Mouse (Mus musculus) c-Kit-positive CD71-positive TER-119-positive erythroid progenitor cells, embryonic 14.5 days (primary cell): ENCODE measurements around the gene BC005537.
A peak's percentile ranks its signal among the peaks of the same experiment; 100 is the strongest.
"Not testable (repeated sequence)": the region's sequence is repeated elsewhere in the genome, so short reads cannot be mapped to it uniquely, and the experiment has no call there.

Experiments
- DNase-seq: peaks from one replicate; pipeline ENCODE4 v3.0.0-alpha.2; 2013; ENCODE audit warnings: low spot score

BC005537 gene

DNA sequence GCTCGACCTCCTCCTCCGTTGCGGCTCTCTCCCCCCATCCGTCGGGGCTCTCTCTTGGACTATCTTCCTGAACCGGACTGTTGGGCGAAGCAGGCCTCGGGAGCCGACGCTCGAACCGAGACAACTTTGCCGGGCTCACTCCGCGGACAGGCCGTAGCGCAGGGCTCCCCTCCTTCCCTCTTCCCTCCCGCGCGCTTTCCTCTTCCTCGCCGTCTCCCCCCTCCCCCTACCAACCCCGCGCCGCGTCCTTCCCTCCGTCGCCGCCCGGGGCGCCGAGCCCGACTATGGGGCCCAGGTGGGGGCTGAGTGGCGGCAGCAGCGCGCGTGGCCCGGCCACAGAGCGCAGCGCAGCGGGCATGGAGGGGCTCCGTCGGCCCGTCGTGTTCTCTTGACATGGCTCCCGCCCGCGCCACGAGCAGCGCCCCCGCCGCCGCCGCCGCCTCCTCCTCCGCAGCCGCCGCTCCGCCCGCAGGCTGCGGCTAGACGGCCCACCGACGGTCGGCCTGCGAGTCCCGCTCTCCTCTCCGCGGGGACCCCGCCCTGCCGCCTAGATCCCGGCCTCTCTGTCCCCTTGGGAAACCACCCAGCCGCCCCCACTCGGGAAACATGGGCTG lies at the start of gene BC005537:
BC005537 (plus strand) TSS at position 350 of the 614 bp plus-strand sequence.
- peak; percentile 27 for DNase-seq

DNA sequence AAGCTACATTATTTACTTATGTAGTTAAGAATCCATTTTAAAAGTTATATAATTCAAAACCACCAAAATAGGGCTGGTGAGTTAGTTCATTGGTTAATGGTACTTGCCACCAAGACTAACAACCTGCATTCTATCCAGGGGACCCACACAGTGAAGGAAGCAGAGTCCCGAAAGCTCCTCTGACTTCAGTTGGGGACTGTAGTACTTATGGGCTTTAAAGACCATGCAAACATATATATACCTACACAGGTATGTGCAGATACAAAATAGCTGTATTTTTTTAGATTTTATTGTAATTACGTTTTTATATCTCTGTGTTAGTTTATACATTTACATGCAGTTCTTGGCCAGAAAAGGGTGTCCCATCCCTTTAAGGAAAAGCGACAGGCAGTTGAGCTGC lies 44.7 kb upstream of the BC005537 start:
- no peak for DNase-seq

DNA sequence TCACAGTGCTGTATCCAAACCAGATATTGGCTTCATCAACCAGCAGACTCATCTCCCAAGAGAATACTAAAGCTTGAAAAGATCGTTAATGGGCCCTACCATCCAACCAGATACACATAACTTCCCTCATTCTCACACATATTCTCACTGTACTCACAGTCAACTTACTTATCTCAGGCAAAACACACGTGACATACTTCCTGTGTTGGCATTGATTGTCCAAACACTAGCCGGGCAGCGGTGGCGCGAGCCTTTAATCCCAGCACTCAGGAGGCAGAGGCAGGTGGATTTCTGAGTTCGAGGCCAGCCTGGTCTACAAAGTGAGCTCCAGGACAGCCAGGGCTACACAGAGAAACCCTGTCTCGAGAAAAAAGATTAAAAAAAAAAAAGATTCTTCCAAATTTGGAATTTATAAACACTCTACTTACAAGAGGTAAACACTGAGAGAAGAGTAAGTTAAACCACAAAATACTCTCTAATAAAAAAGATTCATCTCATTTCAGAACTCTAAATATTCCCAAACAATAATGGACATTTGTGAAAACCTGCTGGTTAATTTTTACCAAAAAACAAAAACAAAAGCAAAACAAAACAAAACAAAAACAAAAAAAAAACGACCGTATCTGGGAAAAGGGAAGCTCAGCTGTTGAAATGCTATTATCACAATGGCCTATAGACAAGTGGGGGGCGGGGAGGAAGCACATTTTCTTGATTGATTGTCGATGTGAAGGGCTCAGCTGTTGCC lies 43.5 kb upstream of the BC005537 start:
- no peak for DNase-seq

GRCm38 (mm10) chr13:24759451-24759850 lies 42.0 kb upstream of the BC005537 start:
- DNase-seq: no peak

DNA sequence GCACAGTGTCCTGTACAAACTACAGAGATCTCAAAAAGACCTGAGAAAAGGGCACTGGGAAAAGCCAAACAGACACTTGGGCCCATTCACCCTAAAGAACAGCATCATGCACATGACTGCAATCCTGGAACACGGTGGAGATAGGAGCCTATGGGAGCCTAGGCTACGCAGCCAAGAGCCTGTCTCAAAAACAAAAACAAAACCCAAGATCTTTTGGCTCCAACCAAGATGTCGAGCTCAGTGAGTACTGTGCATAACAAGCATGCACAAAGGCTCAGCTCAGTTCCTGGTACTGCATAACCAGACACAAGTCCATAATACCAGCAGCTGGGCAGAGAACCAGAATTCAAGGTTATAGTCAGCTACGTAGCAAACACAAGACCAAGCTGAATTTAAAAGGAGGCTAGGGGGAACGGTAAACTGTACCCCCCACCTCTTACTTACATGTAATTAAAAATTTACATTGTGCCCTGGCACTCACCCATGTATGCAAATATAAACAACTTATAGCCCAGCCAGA lies 41.0 kb upstream of the BC005537 start:
- DNase-seq: no peak

DNA sequence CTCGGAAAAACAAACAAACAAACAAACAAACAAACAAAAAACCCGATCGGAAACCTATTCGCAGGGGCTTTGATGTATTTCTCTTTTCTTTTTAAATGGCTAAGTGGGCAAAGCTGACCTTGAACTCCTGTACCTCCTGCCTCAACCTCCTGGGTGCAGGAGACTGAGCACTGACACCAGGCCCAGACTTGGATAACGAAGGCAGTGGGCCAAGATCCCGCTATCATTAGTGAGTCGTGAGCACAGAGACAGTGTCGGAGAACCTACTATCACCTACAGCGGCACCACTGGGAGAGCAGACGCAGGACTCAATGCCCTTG lies 40.4 kb upstream of the BC005537 start:
- no peak for DNase-seq

DNA sequence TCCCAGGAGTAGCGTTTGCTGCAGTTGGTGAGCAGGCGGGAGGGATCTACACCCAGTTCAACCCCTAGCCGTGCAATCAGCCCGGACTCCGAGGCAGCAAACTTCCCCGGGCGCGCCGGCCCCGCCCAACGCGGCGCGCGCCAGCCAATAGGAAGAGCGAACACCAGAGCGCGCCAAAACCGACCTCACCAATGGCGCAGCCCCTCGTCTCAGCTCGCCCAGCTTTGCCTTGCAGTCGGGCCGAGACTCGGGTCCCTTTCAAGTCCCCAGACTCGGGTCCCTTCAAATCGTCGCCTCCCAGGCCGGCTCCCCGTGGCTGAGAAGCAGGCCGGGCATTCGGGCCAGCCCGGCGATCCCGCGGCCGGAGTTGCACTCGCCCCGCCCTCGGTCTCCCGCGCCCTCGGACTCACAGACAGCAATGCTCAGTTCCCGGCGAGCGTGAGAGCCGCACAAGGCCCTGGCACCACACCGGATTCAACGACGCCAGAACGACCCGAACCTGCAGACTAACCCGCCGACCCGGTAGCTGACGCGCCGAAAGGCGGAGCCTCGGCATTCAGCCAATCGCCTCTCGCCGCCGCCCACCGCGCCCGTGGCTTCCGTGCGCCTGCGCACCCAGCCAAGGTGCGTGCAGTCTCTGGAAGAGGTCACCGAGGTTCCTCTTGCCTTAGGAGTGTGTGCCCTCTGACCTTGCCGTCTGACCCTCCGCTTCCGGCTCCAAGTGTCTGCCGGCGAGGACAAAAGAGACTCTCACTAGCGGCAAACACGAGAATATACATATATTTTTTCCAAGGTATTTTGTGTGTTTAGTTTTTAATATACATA lies 39.8 kb upstream of the BC005537 start, which contains the start of gene Gmnn:
Gmnn (minus strand) TSS at position 521 of the 825 bp plus-strand sequence.
- DNase-seq: peak; percentile 91

- DNase-seq: no peak
Measured at GRCm38 (mm10) chr13:24762254-24762653, 39.2 kb upstream of the BC005537 start.

- not testable (repeated sequence) for DNase-seq
Measured at GRCm38 (mm10) chr13:24767809-24768208, 33.6 kb upstream of the BC005537 start.

GRCm38 (mm10) chr13:24771482-24771881 lies 30.0 kb upstream of the BC005537 start:
- not testable (repeated sequence) for DNase-seq

- DNase-seq: peak; percentile 73
Measured at GRCm38 (mm10) chr13:24776146-24776844, 25.2 kb upstream of the BC005537 start.

DNA sequence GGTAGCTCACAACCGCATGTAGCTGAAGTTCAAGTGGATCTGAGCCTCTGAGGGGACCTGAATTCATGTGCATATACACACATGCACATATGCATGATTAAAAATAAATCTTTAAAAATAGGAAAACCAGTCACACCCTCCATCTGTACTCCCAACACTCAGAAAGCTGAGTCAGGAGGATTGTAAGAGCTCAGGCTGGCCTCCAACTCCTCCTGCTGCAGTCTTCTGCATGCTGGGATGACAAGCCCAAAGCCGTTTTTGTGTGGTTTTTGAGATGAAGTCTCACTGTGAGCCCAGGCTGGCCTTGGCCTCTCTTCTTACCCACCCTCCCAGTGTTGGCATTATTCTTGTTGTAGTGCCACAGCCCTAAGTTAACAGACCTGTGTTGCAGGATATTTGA lies 23.4 kb upstream of the BC005537 start:
- DNase-seq: no peak

- no peak for DNase-seq
Measured at GRCm38 (mm10) chr13:24778706-24779380, 22.6 kb upstream of the BC005537 start.

DNA sequence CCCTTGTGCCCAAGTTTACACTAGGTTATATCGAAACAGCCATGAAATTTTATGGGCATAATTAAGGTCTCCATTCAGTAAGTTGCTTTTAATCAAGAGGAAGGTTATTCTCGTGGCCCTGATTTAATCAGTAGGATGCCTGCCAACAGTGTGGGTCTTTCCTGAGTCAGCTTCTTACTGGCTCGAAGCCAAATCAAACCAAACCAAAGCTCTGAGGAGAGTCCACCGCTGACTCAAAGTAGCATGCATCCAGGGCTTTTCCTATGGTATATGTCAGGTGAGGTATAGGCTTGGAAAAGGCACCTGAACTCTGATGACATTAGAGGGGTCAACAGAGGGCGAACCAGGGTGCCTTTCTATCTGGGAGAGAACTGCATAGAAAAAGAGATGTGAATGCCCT lies 19.5 kb upstream of the BC005537 start:
- no peak for DNase-seq

- no peak for DNase-seq
Measured at GRCm38 (mm10) chr13:24786014-24786490, 15.4 kb upstream of the BC005537 start.

DNA sequence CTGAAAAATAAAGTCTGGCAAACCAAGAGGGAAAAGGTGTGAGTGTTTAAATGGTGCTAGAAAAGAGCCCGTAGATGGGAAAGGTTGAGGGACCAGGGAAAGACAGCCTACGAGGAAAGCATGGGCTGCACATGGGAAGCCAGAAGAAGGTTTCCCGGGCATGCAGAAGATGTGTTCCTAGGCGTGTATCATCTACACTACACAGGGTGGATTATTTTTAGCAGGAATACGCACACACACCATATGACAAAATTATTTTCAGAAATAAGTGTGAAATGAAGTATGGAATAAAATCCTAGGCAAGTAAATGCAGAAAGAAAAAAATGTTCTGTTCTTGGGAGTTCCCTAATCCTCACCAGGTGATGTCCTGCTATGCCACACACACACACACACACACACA lies 14.0 kb upstream of the BC005537 start:
- DNase-seq: no peak

- no peak for DNase-seq
Measured at GRCm38 (mm10) chr13:24791349-24791748, 10.1 kb upstream of the BC005537 start.

- no peak for DNase-seq
Measured at GRCm38 (mm10) chr13:24792411-24793045, 8.9 kb upstream of the BC005537 start.

- DNase-seq: no peak
Measured at GRCm38 (mm10) chr13:24798686-24799085, 2.8 kb upstream of the BC005537 start.

DNA sequence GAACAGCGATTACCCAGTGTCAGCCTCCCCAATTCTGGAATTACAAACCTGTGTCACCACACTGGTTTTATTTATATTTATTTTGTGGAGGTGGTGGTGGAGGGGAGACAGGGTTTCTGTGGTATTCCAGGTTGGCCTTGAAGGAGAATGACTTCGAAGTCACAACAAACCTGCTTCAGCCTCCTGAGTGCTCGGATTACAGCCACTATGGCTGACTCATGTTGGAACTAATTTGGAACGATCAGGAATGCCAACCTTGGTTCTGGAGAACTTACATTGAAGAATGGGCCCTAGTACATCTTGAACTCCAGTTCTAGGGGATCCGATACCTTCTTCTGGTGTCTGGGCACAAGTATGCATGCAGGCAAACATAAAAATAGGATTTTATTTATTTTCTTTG lies 2.1 kb upstream of the BC005537 start:
- no peak for DNase-seq
